9 mouse cellular contexts compared by ENCODE assay signal in the genomic region with DNA sequence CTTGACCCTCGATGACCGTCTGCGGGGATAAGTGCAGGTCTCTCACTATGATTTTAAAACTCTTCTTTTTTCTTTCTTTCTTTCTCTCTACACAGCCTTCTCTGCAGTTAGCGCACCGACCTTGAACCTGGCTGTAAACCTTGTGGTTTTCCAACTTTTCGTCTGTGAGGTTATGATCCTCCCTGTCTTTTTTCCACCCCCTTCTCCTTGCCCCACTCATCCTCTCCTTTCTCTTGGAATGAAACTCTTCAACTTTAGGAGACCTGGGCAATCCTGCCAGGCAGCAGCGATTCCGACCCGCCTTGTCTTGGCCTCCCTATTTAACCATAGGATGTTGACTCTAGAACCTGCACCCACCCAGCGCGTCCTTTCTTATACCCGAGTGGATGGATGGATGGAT. TPM values are rescaled to one million over a fixed set of nuclear protein-coding genes. Genes with fewer than 3 reads are reported as not detected.
DNase-seq lines count a peak whose midpoint lies in the region; ATAC-seq lines count a peak whose summit lies in the region.
"Had no signal": no experiment of that assay in that cellular context is flagged by ENCODE, and none has a peak within 500 bp of the region (broad histone marks: within the 10 kb centered on the region; RNA-seq: fewer than 3 reads in every experiment).

No protein-coding gene starts in this region.

- ATAC-seq in megakaryocyte progenitor cell, adult 5-6 weeks (replicated peaks; ENCODE audit: poor library complexity) = no peak

- no peak for DNase-seq in heart, embryonic 10.5 days (ENCODE audit: low spot score)
- no peak for DNase-seq in heart, postnatal 4 days
- DNase-seq in CD4-positive helper T cell, adult 2 months (ENCODE audit: low read depth, low spot score) = peak; percentile 9
- DNase-seq in heart, postnatal 36 days = peak; percentile 5 to 18
- peak; percentile 56 for DNase-seq in midbrain, embryonic 10.5 days (ENCODE audit: low spot score)
- no peak for DNase-seq in spleen, postnatal 4 days (ENCODE audit: low spot score in 2 of 2)
- DNase-seq in left cerebral cortex, postnatal 14 days (ENCODE audit: low spot score in 2 of 2) = no peak

- H3K9me3 ChIP-seq in heart, embryonic 10.5 days = no peaks in the 10 kb centered on the region
- no peaks in the 10 kb centered on the region for H3K9me3 ChIP-seq in midbrain, embryonic 10.5 days (replicated peaks)

- H3K36me3 ChIP-seq in heart, embryonic 10.5 days = no peaks in the 10 kb centered on the region
- H3K36me3 ChIP-seq in midbrain, embryonic 10.5 days = no peaks in the 10 kb centered on the region

- peak overlapping the region; percentile 66 for H3K4me3 ChIP-seq in heart, embryonic 10.5 days
- H3K4me3 ChIP-seq in midbrain, embryonic 10.5 days = peak overlapping the region; percentile 59

- peaks cover 98% of the 10 kb centered on the region for H3K27me3 ChIP-seq in heart, embryonic 10.5 days (ENCODE audit: insufficient read depth, poor library complexity, severe bottlenecking)
- H3K27me3 ChIP-seq in midbrain, embryonic 10.5 days (ENCODE audit: low read depth, poor library complexity, severe bottlenecking) = peaks cover 100% of the 10 kb centered on the region

- peaks cover 22% of the 10 kb centered on the region for H3K4me1 ChIP-seq in heart, embryonic 10.5 days
- H3K4me1 ChIP-seq in midbrain, embryonic 10.5 days = peaks cover 28% of the 10 kb centered on the region

- intact Hi-C loops in heart, postnatal 36 days (cut with DNase I) = loop anchor here (5.0 kb wide), 2 partner anchors 100 to 155 kb away; a partner anchor contains a TSS
- intact Hi-C loops in left cerebral cortex, postnatal 14 days (cut with DNase I) = loop anchor here (2.0 to 10.0 kb wide), 2 partner anchors 156 to 472 kb away; no protein-coding TSS in a partner anchor

- 3% methylated on average over 12 of the region's 12 CpGs for WGBS in heart, embryonic 10.5 days
- 1% methylated on average over 12 of the region's 12 CpGs for WGBS in midbrain, embryonic 10.5 days

- peak overlapping the region; percentile 84; the same call in 1 of the 2 replicates for H3K27ac ChIP-seq in heart, embryonic 10.5 days
- H3K27ac ChIP-seq in midbrain, embryonic 10.5 days (replicated peaks) = peak overlapping the region; percentile 74
- H3K27ac ChIP-seq: macrophage had no signal

RNA-seq across cellular contexts. Expression of a gene that starts 9.8 kb away (rescaled TPM):
- 0.11 TPM in 1 of 2 replicates, not detected in the other for polyA plus RNA-seq in heart, embryonic 10.5 days (2016; fragmentation: Nextera tagmentation; extraction: Ambion mirVana)
- not detected for total RNA-seq in heart, postnatal 4 days (2021)
- under 1 TPM in 1 of 2 experiments, not detected in 1; 0.11 TPM for total RNA-seq in heart, postnatal 36 days (2021)
- polyA plus RNA-seq in midbrain, embryonic 10.5 days (2016; fragmentation: Nextera tagmentation; extraction: Ambion mirVana) = 0.23 and 0.26 TPM in 2 replicates
- total RNA-seq in megakaryocyte progenitor cell, adult 5-6 weeks (2015) = 0.42 and 0.59 TPM in 2 replicates
- total RNA-seq in megakaryocyte progenitor cell, adult 5-6 weeks (2017) = not detected in 2 replicates
- 100 to 1,000 TPM; 110 to 113 TPM for total RNA-seq in left cerebral cortex, postnatal 14 days (2021)
- polyA plus RNA-seq: macrophage had no signal

Comparison
In these comparisons a context has a peak if more than half of its experiments do, and no peak if none do; other contexts are left out.
1. DNase-seq: peak in CD4-positive helper T cell, adult 2 months (single experiment), heart, postnatal 36 days (2 of 2) and midbrain, embryonic 10.5 days (single experiment); none in heart, embryonic 10.5 days (single experiment), heart, postnatal 4 days (single experiment), spleen, postnatal 4 days (0 of 2) and left cerebral cortex, postnatal 14 days (0 of 2).
2. RNA of a gene that starts 9.8 kb away (total RNA-seq): 110 to 113 TPM in left cerebral cortex, postnatal 14 days; 0.42 to 0.59 TPM in megakaryocyte progenitor cell, adult 5-6 weeks, 0.11 TPM in heart, postnatal 36 days and not detected in heart, postnatal 4 days; every median in the first group is over 10 times any median in the second.